Mouse (Mus musculus) heart, postnatal 4 days (tissue): ENCODE results near the gene Oas1f. TPM values are rescaled to one million over a fixed set of nuclear protein-coding genes. Genes with fewer than 3 reads are reported as not detected.

Experiments
- microRNA-seq, 2 experiments: library from miRNA; unstranded; fragments of <30 nt; microRNA quantifications; one replicate each; pipeline ENCODE4 v1.2.0; 2021 to 2022
- total RNA-seq, 2 experiments: library from RNA; stranded (reverse); gene quantifications; 2 replicates each; pipeline ENCODE4 v1.2.3; 2021

Gene Oas1f
- total RNA-seq, 2 experiments from 2014 or later = not detected

Small RNA genes lying within 50 kb of the gene (microRNA-seq; reads per million reads assigned to microRNA genes)
- 0 reads per million in 2 experiments for gene Gm22907

Other genes with a start within 250 kb of the Oas1f start
- 10 to 100 TPM; 10.7 to 10.8 TPM for gene Rita1, start 234.8 kb upstream of the Oas1f start, total RNA-seq
- 10 to 100 TPM; 30.8 to 32.0 TPM for gene Ddx54, start 234.6 kb upstream of the Oas1f start, total RNA-seq
- not detected for gene Cfap73, start 213.1 kb upstream of the Oas1f start, total RNA-seq
- gene Rasal1, start 198.6 kb upstream of the Oas1f start, total RNA-seq = under 1 TPM; 0.29 to 0.45 TPM
- gene Dtx1, start 135.4 kb upstream of the Oas1f start, total RNA-seq = 1 to 10 TPM in 1 of 2 experiments, under 1 TPM in 1; 0.97 to 1.5 TPM
- gene Oas2, start 97.5 kb upstream of the Oas1f start, total RNA-seq = under 1 TPM in 1 of 2 experiments, not detected in 1; 0.24 TPM
- gene Oas3, start 69.7 kb upstream of the Oas1f start, total RNA-seq = under 1 TPM; 0.07 to 0.14 TPM
- gene Oas1e, start 51.8 kb upstream of the Oas1f start, total RNA-seq = not detected
- under 1 TPM; 0.36 to 0.91 TPM for gene Oas1c, start 34.9 kb upstream of the Oas1f start, total RNA-seq
- not detected for gene Oas1h, start 14.1 kb downstream of the Oas1f start, total RNA-seq
- not detected for gene Oas1g, start 40.2 kb downstream of the Oas1f start, total RNA-seq
- gene Oas1a, start 60.2 kb downstream of the Oas1f start, total RNA-seq = under 1 TPM; 0.36 to 0.38 TPM
- gene Oas1d, start 67.2 kb downstream of the Oas1f start, total RNA-seq = not detected
- under 1 TPM in 1 of 2 experiments, not detected in 1; 0.07 TPM for gene Rph3a, start 162.7 kb downstream of the Oas1f start, total RNA-seq